Mouse (Mus musculus): ENCODE measurements around the gene Igf1r. TPM values are rescaled to one million over a fixed set of nuclear protein-coding genes. Genes with fewer than 3 reads are reported as not detected.
"Not testable (repeated sequence)": the region's sequence is repeated elsewhere in the genome, so short reads cannot be mapped to it uniquely, and the experiment has no call there.

Gene Igf1r
- total and polyA plus RNA-seq, 3 experiments: 5.6 to 14.4 (median 12.3) TPM

- peaks cover 8% of the 10 kb centered on the region for H3K27me3 ChIP-seq (ENCODE audit: control insufficient read depth, insufficient read depth, low read length)
- DNase-seq: no peak
- H3K36me3 ChIP-seq (ENCODE audit: control insufficient read depth, insufficient read depth, low read length): no peaks in the 10 kb centered on the region
- H3K9ac ChIP-seq (ENCODE audit: low read depth, low read length): no peak within 1 kb of the TSS
- H3K4me1 ChIP-seq (ENCODE audit: control insufficient read depth, insufficient read depth, low read length): peaks cover 5% of the 10 kb centered on the region
- TF ChIP-seq POLR2A (IDR thresholded peaks at IDR 0.05; ENCODE audit: insufficient read depth, low read depth, low read length) (no peak), EP300 (IDR thresholded peaks at IDR 0.05; ENCODE audit: insufficient read depth, low read depth, low read length) (no peak), CTCF (IDR thresholded peaks at IDR 0.05) (no peak)
- no peaks in the 10 kb centered on the region for H3K79me2 ChIP-seq (replicated peaks; ENCODE audit: control insufficient read depth, insufficient read depth, low read length)
- no peak within 1 kb of the TSS for H3K27ac ChIP-seq
- intact Hi-C loops (cut with DNase I): no loop called here
- H3K4me3 ChIP-seq: no peak within 1 kb of the TSS
Observed at GRCm38 (mm10) chr7:68273515-68273914, 320.9 kb downstream of the Igf1r start, which contains the start of gene Fam169b. Fam169b (plus strand) TSS chr7:68273839.

GRCm38 (mm10) chr7:68274218-68274617 lies 321.6 kb downstream of the Igf1r start:
- WGBS: 91% methylated on average over 2 of the region's 2 CpGs
- no peaks in the 10 kb centered on the region for H3K79me2 ChIP-seq (replicated peaks; ENCODE audit: control insufficient read depth, insufficient read depth, low read length)
- no peak overlapping the region for H3K27ac ChIP-seq
- no peak overlapping the region for H3K9ac ChIP-seq (ENCODE audit: low read depth, low read length)
- intact Hi-C loops (cut with DNase I): no loop called here
- peaks cover 5% of the 10 kb centered on the region for H3K4me1 ChIP-seq (ENCODE audit: control insufficient read depth, insufficient read depth, low read length)
- peaks cover 8% of the 10 kb centered on the region for H3K27me3 ChIP-seq (ENCODE audit: control insufficient read depth, insufficient read depth, low read length)
- TF ChIP-seq CTCF (IDR thresholded peaks at IDR 0.05) (no peak), POLR2A (IDR thresholded peaks at IDR 0.05; ENCODE audit: insufficient read depth, low read depth, low read length) (no peak), EP300 (IDR thresholded peaks at IDR 0.05; ENCODE audit: insufficient read depth, low read depth, low read length) (no peak)
- DNase-seq: no peak
- no peaks in the 10 kb centered on the region for H3K36me3 ChIP-seq (ENCODE audit: control insufficient read depth, insufficient read depth, low read length)
- no peak overlapping the region for H3K4me3 ChIP-seq

- peaks cover 8% of the 10 kb centered on the region for H3K27me3 ChIP-seq (ENCODE audit: control insufficient read depth, insufficient read depth, low read length)
- peaks cover 5% of the 10 kb centered on the region for H3K4me1 ChIP-seq (ENCODE audit: control insufficient read depth, insufficient read depth, low read length)
- DNase-seq: no peak
- TF ChIP-seq CTCF (IDR thresholded peaks at IDR 0.05) (no peak), EP300 (IDR thresholded peaks at IDR 0.05; ENCODE audit: insufficient read depth, low read depth, low read length) (no peak), POLR2A (IDR thresholded peaks at IDR 0.05; ENCODE audit: insufficient read depth, low read depth, low read length) (no peak)
- intact Hi-C loops (cut with DNase I): no loop called here
- no peak overlapping the region for H3K9ac ChIP-seq (ENCODE audit: low read depth, low read length)
- no peak overlapping the region for H3K27ac ChIP-seq
- H3K4me3 ChIP-seq: no peak overlapping the region
- WGBS: 67% methylated on average over 9 of the region's 9 CpGs
- H3K79me2 ChIP-seq (replicated peaks; ENCODE audit: control insufficient read depth, insufficient read depth, low read length): no peaks in the 10 kb centered on the region
- no peaks in the 10 kb centered on the region for H3K36me3 ChIP-seq (ENCODE audit: control insufficient read depth, insufficient read depth, low read length)
Observed at GRCm38 (mm10) chr7:68274951-68275350, 322.3 kb downstream of the Igf1r start.

- intact Hi-C loops (cut with DNase I); H3K79me2 ChIP-seq (replicated peaks; ENCODE audit: control insufficient read depth, insufficient read depth, low read length); H3K27me3 ChIP-seq (ENCODE audit: control insufficient read depth, insufficient read depth, low read length); H3K4me3 ChIP-seq; H3K4me1 ChIP-seq (ENCODE audit: control insufficient read depth, insufficient read depth, low read length); H3K27ac ChIP-seq; H3K9ac ChIP-seq (ENCODE audit: low read depth, low read length); H3K36me3 ChIP-seq (ENCODE audit: control insufficient read depth, insufficient read depth, low read length); DNase-seq: not testable (repeated sequence)
- 62% methylated on average over 9 of the region's 9 CpGs for WGBS
Observed at GRCm38 (mm10) chr7:68275445-68275837, 322.8 kb downstream of the Igf1r start.

- Histone ChIP-seq H3K9ac (ENCODE audit: low read depth, low read length) (peak overlapping the region; percentile 73), H3K27me3 (ENCODE audit: control insufficient read depth, insufficient read depth, low read length) (peaks cover 8% of the 10 kb centered on the region), H3K79me2 (replicated peaks; ENCODE audit: control insufficient read depth, insufficient read depth, low read length) (no peaks in the 10 kb centered on the region), H3K36me3 (ENCODE audit: control insufficient read depth, insufficient read depth, low read length) (no peaks in the 10 kb centered on the region), H3K4me1 (ENCODE audit: control insufficient read depth, insufficient read depth, low read length) (peaks cover 5% of the 10 kb centered on the region), H3K4me3 (peak overlapping the region; percentile 10; the same call in 1 of the 2 replicates), H3K27ac (no peak overlapping the region)
- 19% methylated on average over 36 of the region's 36 CpGs for whole genome bisulfite sequencing
- no peak for DNase-seq
- no peak for TF ChIP-seq POLR2A (IDR thresholded peaks at IDR 0.05; ENCODE audit: insufficient read depth, low read depth, low read length)
- no peak for TF ChIP-seq CTCF (IDR thresholded peaks at IDR 0.05)
- TF ChIP-seq EP300 (IDR thresholded peaks at IDR 0.05; ENCODE audit: insufficient read depth, low read depth, low read length): no peak
- intact Hi-C loops (cut with DNase I): no loop called here
Observed at GRCm38 (mm10) chr7:68275838-68276731, 323.5 kb downstream of the Igf1r start.

GRCm38 (mm10) chr7:68277054-68277896 lies 324.6 kb downstream of the Igf1r start:
- TF ChIP-seq EP300 (IDR thresholded peaks at IDR 0.05; ENCODE audit: insufficient read depth, low read depth, low read length) (no peak), CTCF (IDR thresholded peaks at IDR 0.05) (no peak), POLR2A (IDR thresholded peaks at IDR 0.05; ENCODE audit: insufficient read depth, low read depth, low read length) (no peak)

More at GRCm38 (mm10) chr7:68277054-68277896, 324.6 kb downstream of the Igf1r start:
- H3K79me2 ChIP-seq (replicated peaks; ENCODE audit: control insufficient read depth, insufficient read depth, low read length): no peaks in the 10 kb centered on the region
- 65% methylated on average over 11 of the region's 11 CpGs for WGBS
- H3K4me1 ChIP-seq (ENCODE audit: control insufficient read depth, insufficient read depth, low read length): peaks cover 5% of the 10 kb centered on the region
- no peak overlapping the region for H3K9ac ChIP-seq (ENCODE audit: low read depth, low read length)
- peaks cover 8% of the 10 kb centered on the region for H3K27me3 ChIP-seq (ENCODE audit: control insufficient read depth, insufficient read depth, low read length)
- H3K4me3 ChIP-seq: no peak overlapping the region
- DNase-seq: no peak
- no peaks in the 10 kb centered on the region for H3K36me3 ChIP-seq (ENCODE audit: control insufficient read depth, insufficient read depth, low read length)
- intact Hi-C loops (cut with DNase I): no loop called here
- H3K27ac ChIP-seq: no peak overlapping the region
